Mouse (Mus musculus) midbrain, embryonic 15.5 days (tissue): ENCODE data around the gene Tex22. TPM values are rescaled to one million over a fixed set of nuclear protein-coding genes. Genes with fewer than 3 reads are reported as not detected.

ENCODE experiments used
- ATAC-seq: fragments of 200-750 bp; cut with Nextera tagmentation; replicated peaks from 2 replicates; pipeline ENCODE4 v1.8.0; 2017; ENCODE audit warnings: moderate TSS enrichment
- H3K27ac ChIP-seq: fragments of 300-500 bp; sonication (generic); 2 replicates; pipeline ENCODE4 v1.5.1; 2015; ENCODE audit warnings: mild to moderate bottlenecking, inconsistent platforms
- H3K27me3 ChIP-seq: fragments of 300-500 bp; sonication (generic); replicated peaks from 2 replicates; pipeline ENCODE4 v1.6.1; 2015; ENCODE audit warnings: inconsistent platforms
- H3K36me3 ChIP-seq: fragments of 300-500 bp; sonication (generic); replicated peaks from 2 replicates; pipeline ENCODE4 v1.6.1; 2015; ENCODE audit warnings: inconsistent platforms
- H3K4me1 ChIP-seq: fragments of 300-500 bp; sonication (generic); 2 replicates; pipeline ENCODE4 v1.6.1; 2015; ENCODE audit warnings: inconsistent platforms
- H3K4me2 ChIP-seq: fragments of 300-500 bp; sonication (generic); 2 replicates; pipeline ENCODE4 v1.6.1; 2015; ENCODE audit warnings: inconsistent platforms, mild to moderate bottlenecking, moderate library complexity
- H3K4me3 ChIP-seq: fragments of 300-500 bp; sonication (generic); 2 replicates; pipeline ENCODE4 v1.5.1; 2015; ENCODE audit warnings: mild to moderate bottlenecking, inconsistent platforms
- H3K9ac ChIP-seq: fragments of 300-500 bp; sonication (generic); 2 replicates; pipeline ENCODE4 v1.6.1; 2015; ENCODE audit warnings: mild to moderate bottlenecking, inconsistent platforms
- H3K9me3 ChIP-seq: fragments of 300-500 bp; sonication (generic); 2 replicates; pipeline ENCODE4 v1.6.1; 2016; ENCODE audit warnings: inconsistent platforms
- WGBS: fragments of 180-500 bp; shearing (Covaris S2); methylation state at CpG from one replicate; pipeline ENCODE4 v1.1.7; 2015; ENCODE audit warnings: mixed read lengths; 5-methylcytosine and 5-hydroxymethylcytosine counted together
- polyA plus RNA-seq: library from polyadenylated mRNA; unstranded; fragments of >200 nt; fragmentation: Nextera tagmentation; extraction: Ambion mirVana; gene quantifications from 2 replicates; pipeline ENCODE4 v1.2.1, GENCODE M21; 2015

The Tex22 gene
- polyA plus RNA-seq, result 0.40 TPM in 1 of 2 replicates, not detected in the other

- peaks cover 25% of the 10 kb centered on the region for H3K4me1 ChIP-seq
- H3K27me3 ChIP-seq, result no peaks in the 10 kb centered on the region
- H3K9ac ChIP-seq, result peak within 1 kb of the TSS; percentile 71
- no peaks in the 10 kb centered on the region for H3K9me3 ChIP-seq
- peaks cover 12% of the 10 kb centered on the region; the same call in 1 of the 2 replicates for H3K36me3 ChIP-seq
- peak; percentile 95 for ATAC-seq
- H3K27ac ChIP-seq, result peak within 1 kb of the TSS; percentile 93
- peak within 1 kb of the TSS; percentile 98 for H3K4me2 ChIP-seq
- 2% methylated on average over 32 of the region's 32 CpGs for WGBS
- peak within 1 kb of the TSS; percentile 48 for H3K4me3 ChIP-seq
Observed at GRCm38 (mm10) chr12:113074329-113075062, at the start of gene Tex22. Gene Tex22, plus strand, starts transcription at chr12:113074502.

GRCm38 (mm10) chr12:113026557-113026956 is 47.7 kb upstream of the Tex22 start:
- ATAC-seq, result no peak
- H3K4me3 ChIP-seq, result no peak overlapping the region
- no peak overlapping the region for H3K4me2 ChIP-seq
- WGBS, result 97% methylated on average over 1 of the region's 1 CpGs
- H3K9me3 ChIP-seq, result no peaks in the 10 kb centered on the region
- H3K36me3 ChIP-seq, result no peaks in the 10 kb centered on the region
- no peak overlapping the region for H3K27ac ChIP-seq
- peaks cover 16% of the 10 kb centered on the region for H3K4me1 ChIP-seq
- H3K9ac ChIP-seq, result no peak overlapping the region
- no peaks in the 10 kb centered on the region for H3K27me3 ChIP-seq

- H3K9me3 ChIP-seq, result no peaks in the 10 kb centered on the region
- H3K36me3 ChIP-seq, result no peaks in the 10 kb centered on the region
- no peaks in the 10 kb centered on the region for H3K27me3 ChIP-seq
- WGBS, result 97% methylated on average over 2 of the region's 2 CpGs
- H3K9ac ChIP-seq, result no peak overlapping the region
- no peak overlapping the region for H3K4me2 ChIP-seq
- no peak for ATAC-seq
- no peak overlapping the region for H3K4me3 ChIP-seq
- no peak overlapping the region for H3K27ac ChIP-seq
- peaks cover 21% of the 10 kb centered on the region for H3K4me1 ChIP-seq
Observed at GRCm38 (mm10) chr12:113027495-113027894, 46.8 kb upstream of the Tex22 start.

- H3K4me1 ChIP-seq, result peaks cover 27% of the 10 kb centered on the region
- no peak overlapping the region for H3K27ac ChIP-seq
- no peak overlapping the region for H3K4me2 ChIP-seq
- H3K27me3 ChIP-seq, result no peaks in the 10 kb centered on the region
- no peak overlapping the region for H3K4me3 ChIP-seq
- ATAC-seq, result no peak
- WGBS, result 43% methylated on average over 5 of the region's 5 CpGs
- no peak overlapping the region for H3K9ac ChIP-seq
- H3K9me3 ChIP-seq, result no peaks in the 10 kb centered on the region
- no peaks in the 10 kb centered on the region for H3K36me3 ChIP-seq
Observed at GRCm38 (mm10) chr12:113028067-113028466, 46.2 kb upstream of the Tex22 start.

GRCm38 (mm10) chr12:113028898-113029297 is 45.4 kb upstream of the Tex22 start:
- ATAC-seq, result no peak
- no peak overlapping the region for H3K4me2 ChIP-seq
- 51% methylated on average over 9 of the region's 9 CpGs for WGBS
- H3K9ac ChIP-seq, result no peak overlapping the region
- no peaks in the 10 kb centered on the region for H3K9me3 ChIP-seq
- H3K4me3 ChIP-seq, result no peak overlapping the region
- peaks cover 32% of the 10 kb centered on the region for H3K4me1 ChIP-seq
- H3K27ac ChIP-seq, result peak overlapping the region; percentile 32; the same call in 1 of the 2 replicates
- H3K27me3 ChIP-seq, result no peaks in the 10 kb centered on the region
- no peaks in the 10 kb centered on the region for H3K36me3 ChIP-seq

- H3K27me3 ChIP-seq, result no peaks in the 10 kb centered on the region
- H3K9me3 ChIP-seq, result no peaks in the 10 kb centered on the region
- H3K4me2 ChIP-seq, result no peak overlapping the region
- H3K9ac ChIP-seq, result no peak overlapping the region
- WGBS, result 82% methylated on average over 4 of the region's 4 CpGs
- no peaks in the 10 kb centered on the region for H3K36me3 ChIP-seq
- H3K4me3 ChIP-seq, result no peak overlapping the region
- H3K27ac ChIP-seq, result no peak overlapping the region
- ATAC-seq, result no peak
- H3K4me1 ChIP-seq, result peaks cover 32% of the 10 kb centered on the region
Observed at GRCm38 (mm10) chr12:113030046-113030445, 44.3 kb upstream of the Tex22 start.

- no peaks in the 10 kb centered on the region for H3K36me3 ChIP-seq
- no peaks in the 10 kb centered on the region for H3K27me3 ChIP-seq
- no peak overlapping the region for H3K9ac ChIP-seq
- no peak overlapping the region for H3K27ac ChIP-seq
- H3K9me3 ChIP-seq, result no peaks in the 10 kb centered on the region
- 89% methylated on average over 9 of the region's 9 CpGs for WGBS
- ATAC-seq, result no peak
- H3K4me3 ChIP-seq, result no peak overlapping the region
- H3K4me1 ChIP-seq, result peaks cover 32% of the 10 kb centered on the region
- H3K4me2 ChIP-seq, result no peak overlapping the region
Observed at GRCm38 (mm10) chr12:113030993-113031392, 43.3 kb upstream of the Tex22 start.

GRCm38 (mm10) chr12:113031441-113031840 is 42.9 kb upstream of the Tex22 start:
- peaks cover 32% of the 10 kb centered on the region for H3K4me1 ChIP-seq
- WGBS, result 92% methylated on average over 6 of the region's 6 CpGs
- H3K27ac ChIP-seq, result no peak overlapping the region
- ATAC-seq, result no peak
- H3K4me3 ChIP-seq, result no peak overlapping the region
- H3K9me3 ChIP-seq, result no peaks in the 10 kb centered on the region
- H3K36me3 ChIP-seq, result no peaks in the 10 kb centered on the region
- no peak overlapping the region for H3K4me2 ChIP-seq
- no peaks in the 10 kb centered on the region for H3K27me3 ChIP-seq
- no peak overlapping the region for H3K9ac ChIP-seq

GRCm38 (mm10) chr12:113032296-113033250 is 41.7 kb upstream of the Tex22 start:
- Histone ChIP-seq H3K36me3 (no peaks in the 10 kb centered on the region), H3K27ac (peak overlapping the region; percentile 53; the same call in 1 of the 2 replicates), H3K4me2 (no peak overlapping the region), H3K9ac (no peak overlapping the region), H3K9me3 (no peaks in the 10 kb centered on the region), H3K27me3 (no peaks in the 10 kb centered on the region), H3K4me1 (peaks cover 32% of the 10 kb centered on the region), H3K4me3 (no peak overlapping the region)
- peak; percentile 47 for ATAC-seq
- WGBS, result 59% methylated on average over 11 of the region's 11 CpGs

GRCm38 (mm10) chr12:113035093-113035492 is 39.2 kb upstream of the Tex22 start:
- Histone ChIP-seq H3K9me3 (no peaks in the 10 kb centered on the region), H3K27ac (no peak overlapping the region), H3K9ac (no peak overlapping the region), H3K4me3 (no peak overlapping the region), H3K4me1 (peaks cover 20% of the 10 kb centered on the region), H3K36me3 (no peaks in the 10 kb centered on the region), H3K4me2 (no peak overlapping the region), H3K27me3 (no peaks in the 10 kb centered on the region)
- ATAC-seq, result no peak
- 92% methylated on average over 2 of the region's 2 CpGs for WGBS

GRCm38 (mm10) chr12:113036996-113037395 is 37.3 kb upstream of the Tex22 start:
- no peak overlapping the region for H3K4me2 ChIP-seq
- no peaks in the 10 kb centered on the region for H3K9me3 ChIP-seq
- H3K27me3 ChIP-seq, result no peaks in the 10 kb centered on the region
- 91% methylated on average over 4 of the region's 4 CpGs for WGBS
- H3K4me3 ChIP-seq, result no peak overlapping the region
- ATAC-seq, result no peak
- H3K4me1 ChIP-seq, result peaks cover 38% of the 10 kb centered on the region
- H3K9ac ChIP-seq, result no peak overlapping the region
- no peak overlapping the region for H3K27ac ChIP-seq
- H3K36me3 ChIP-seq, result no peaks in the 10 kb centered on the region

- H3K36me3 ChIP-seq, result no peaks in the 10 kb centered on the region
- H3K27ac ChIP-seq, result no peak overlapping the region
- H3K9me3 ChIP-seq, result no peaks in the 10 kb centered on the region
- no peak overlapping the region for H3K4me2 ChIP-seq
- H3K4me3 ChIP-seq, result no peak overlapping the region
- WGBS, result 90% methylated on average over 4 of the region's 4 CpGs
- no peak for ATAC-seq
- no peaks in the 10 kb centered on the region for H3K27me3 ChIP-seq
- no peak overlapping the region for H3K9ac ChIP-seq
- peaks cover 26% of the 10 kb centered on the region for H3K4me1 ChIP-seq
Observed at GRCm38 (mm10) chr12:113038414-113038813, 35.9 kb upstream of the Tex22 start.
